Mouse (Mus musculus) induced T-regulatory cell, adult 2 months (primary cell): ENCODE measurements around the gene Irak2.

Experiments used
- DNase-seq: peaks from one replicate; pipeline ENCODE4 v3.0.0-alpha.2; 2012; ENCODE audit warnings: low read depth

Irak2 gene

DNA sequence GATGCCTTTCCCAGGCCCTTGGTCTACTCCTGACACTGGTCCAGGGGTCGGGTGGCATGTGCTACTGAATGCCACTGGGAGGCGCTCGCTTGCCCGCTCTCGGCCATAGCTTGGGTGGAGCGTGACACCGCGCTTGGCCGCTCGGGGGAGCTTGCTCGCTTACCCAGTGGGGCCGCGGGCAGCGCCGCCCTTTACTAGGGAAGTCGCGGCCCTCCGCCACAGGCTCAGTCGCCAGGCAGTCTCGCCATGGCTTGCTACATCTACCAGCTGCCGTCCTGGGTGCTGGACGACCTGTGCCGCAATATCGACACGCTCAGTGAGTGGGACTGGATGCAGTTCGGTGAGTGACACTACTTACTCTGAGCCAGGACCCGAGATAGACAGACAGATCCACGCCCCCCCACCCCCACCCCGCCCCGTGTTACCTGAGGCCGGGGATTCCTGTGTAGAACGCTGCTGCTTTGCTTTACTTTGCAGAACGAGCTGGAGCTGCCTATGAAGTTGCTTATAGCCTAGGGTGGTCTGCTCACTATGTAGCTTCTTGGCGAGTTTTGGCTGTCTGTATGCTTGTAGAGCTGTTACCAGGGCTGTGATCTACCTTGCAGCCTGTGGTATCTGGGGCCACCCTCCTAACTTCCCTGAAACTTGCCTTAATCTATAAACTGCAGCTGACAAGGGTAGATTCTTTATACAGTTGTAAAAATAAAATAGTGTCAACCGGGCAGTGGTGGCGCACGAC lies at the start of gene Irak2:
Irak2 (plus strand) TSS at position 166 of the 739 bp plus-strand sequence.
- DNase-seq = peak; percentile 96

DNA sequence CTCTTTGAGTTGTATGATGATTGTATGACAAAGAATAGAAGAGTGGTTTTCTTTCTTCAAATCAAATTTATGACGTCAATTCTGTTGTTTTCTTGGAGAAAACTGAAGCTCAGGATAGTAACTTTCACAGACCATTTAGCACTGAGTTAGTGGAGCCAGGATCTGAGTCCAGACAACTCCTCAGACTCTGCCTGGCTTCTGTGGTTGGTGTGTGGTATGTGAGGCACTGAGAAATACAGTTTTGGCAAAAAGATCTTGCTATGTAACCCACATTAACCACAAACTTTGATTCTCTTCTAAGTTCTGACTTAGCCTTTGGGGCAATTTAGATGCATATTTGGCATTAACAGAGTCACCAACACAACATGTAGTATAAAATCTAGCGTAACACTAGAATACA lies 45.6 kb upstream of the Irak2 start:
- no peak for DNase-seq

DNA sequence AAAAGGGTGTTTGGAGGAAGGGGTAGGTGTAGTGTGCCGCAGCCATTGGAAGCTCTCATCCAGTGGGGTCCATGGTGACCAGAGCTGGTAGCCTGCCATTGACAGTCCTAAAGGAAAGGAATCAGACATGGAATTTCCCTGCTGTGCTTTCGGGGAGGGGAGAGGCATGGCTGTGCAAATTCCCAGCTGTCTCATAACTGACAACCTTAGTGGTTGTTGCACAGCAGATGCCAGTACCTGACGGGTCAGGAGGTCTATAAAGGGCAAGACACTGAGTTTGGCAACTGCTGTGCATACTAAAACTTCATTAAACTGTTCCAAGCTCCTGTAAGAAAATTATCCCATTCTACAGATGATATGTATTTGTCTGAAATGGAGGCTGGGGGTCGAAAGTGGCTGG lies 40.3 kb upstream of the Irak2 start:
- DNase-seq = no peak

DNA sequence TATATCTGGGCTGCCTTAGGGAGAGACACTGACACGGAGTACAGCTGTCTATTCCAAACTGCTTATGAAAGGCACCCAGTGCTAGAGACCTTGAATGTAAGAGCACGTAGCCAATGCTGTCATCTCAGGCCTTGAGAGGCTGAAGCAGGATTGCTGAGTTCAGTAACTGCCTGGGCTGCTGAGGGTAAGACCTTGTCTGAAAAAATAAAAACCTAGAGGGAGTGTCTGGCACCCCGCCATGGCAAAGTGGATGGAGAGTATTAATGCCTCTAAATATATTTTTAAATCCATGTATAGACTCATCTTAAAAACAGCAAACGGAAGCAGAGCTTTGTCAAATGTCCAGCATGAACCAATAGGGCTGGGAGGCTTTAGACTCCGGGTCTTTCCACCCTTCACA lies 38.4 kb upstream of the Irak2 start:
- DNase-seq = no peak

DNA sequence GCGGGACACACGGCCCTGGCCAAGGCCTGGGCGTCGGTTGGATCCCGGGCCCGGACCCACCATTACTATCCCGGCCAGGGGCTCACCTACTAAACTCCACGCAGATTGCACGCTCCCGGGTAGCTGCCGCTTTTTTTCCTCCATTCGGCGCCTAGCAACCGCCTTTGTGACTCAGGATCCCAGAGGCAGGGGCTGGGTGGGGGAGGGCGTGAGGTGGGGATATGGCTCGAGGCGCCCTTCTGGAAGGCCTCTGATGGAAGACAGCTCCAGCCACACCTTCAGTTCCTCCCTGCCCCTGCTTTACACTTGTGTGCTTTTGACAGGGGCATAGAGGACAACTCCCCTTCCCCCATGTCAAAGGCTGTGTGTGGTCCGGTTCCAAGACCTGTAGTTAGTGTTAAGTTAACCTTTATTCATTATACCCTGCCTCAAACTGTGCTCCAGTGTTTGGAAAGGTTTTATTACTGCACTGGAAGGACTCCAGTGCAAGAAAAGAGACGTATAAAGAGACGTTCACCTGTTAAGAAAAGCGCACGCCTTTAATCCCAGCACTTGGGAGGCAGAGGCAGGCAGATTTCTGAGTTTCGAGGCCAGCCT lies 37.6 kb upstream of the Irak2 start, which contains the start of gene Fancd2os:
Fancd2os (minus strand) TSS at position 173 of the 597 bp plus-strand sequence.
- DNase-seq = no peak

DNA sequence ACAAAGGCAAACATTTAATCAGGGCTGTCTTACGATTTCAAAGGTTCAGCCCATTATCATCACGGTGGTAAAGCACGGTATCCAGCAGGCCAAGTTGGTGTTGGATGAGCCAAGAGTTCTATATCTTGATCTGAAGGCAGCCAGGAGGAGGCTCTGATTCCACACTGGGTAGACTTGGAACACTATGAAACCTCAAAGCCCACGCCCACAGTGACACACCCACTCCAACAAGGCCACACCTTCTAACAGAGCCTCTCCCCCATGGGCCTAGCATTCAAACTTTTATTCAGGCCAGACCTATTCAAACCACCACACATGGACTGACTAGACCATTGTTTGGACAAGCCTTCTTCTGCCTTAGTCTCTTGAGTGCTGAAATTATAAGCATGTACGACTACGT lies 35.4 kb upstream of the Irak2 start:
- peak; percentile 12 for DNase-seq

DNA sequence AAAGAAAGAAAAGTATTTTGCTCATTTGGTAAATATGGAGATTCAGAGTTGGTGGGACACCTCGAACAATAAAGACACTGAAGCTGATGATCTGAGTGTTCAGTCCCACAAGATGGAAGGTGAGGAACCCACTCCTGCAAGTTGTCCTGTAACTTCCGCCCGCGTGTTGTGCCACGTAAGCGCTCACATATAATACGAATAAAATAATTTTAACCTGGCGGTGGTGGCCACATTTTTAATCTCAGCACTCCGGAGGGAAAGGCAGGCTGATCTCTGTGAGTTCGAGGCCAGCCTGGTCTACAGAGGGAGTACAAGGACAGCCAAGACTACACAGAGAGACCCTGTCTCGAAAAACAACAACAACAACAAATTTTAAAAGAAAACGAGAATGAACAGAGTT lies 34.3 kb upstream of the Irak2 start:
- no peak for DNase-seq

DNA sequence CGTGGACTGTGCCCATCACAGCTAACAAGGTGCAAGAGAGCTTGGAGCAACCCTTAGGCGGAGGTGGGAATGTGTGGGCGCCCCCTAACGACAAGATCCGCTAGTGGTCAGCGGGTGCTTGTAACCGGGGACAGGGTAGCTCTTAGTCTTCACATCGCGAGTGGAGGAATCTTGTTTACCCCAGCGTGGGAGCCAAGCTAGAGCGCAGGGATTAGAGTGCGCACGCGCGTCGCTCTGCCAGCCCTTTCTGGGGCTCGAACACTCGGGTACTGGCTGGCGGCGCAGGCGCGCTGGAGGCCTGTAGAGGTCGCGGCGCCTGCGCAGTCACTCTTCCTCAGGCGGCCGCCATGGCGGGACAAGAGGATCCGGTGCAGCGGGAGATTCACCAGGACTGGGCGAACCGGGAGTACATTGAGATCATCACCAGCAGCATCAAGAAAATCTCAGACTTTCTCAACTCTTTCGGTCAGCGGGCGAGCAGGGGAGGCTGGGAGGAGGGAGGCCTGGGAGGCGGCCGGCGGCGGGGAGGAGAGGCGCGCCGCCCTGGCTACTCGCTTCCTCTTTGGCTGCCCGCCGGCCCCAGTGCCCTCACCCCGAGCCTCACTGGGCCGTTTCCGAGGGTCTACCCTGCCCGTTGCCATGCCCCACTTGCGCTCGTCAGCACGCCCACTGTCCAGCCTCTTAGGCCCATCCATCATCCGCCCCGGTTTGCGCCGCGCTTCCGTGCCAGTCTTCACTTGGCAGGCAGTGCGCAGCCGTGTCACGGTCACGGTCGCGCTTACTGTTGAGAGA lies 33.6 kb upstream of the Irak2 start, which contains the start of gene Brk1:
Brk1 (plus strand) TSS at position 341 of the 792 bp plus-strand sequence.
- peak; percentile 92 for DNase-seq

DNA sequence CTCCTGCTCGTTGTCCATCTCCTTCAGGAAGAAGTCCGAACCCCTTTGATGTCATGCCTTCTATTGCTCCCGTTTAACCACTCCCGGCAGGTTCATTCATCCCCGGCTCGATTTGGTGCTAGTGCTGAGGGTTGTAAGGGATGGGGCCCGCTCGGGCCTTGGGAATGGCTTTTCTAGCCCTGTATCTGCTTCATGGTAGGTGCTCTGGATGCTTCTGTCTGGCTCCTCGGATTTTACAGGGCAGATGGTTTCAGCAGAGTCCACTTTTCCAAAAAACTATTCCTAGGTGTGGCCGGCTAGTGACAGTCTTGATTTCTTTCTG lies 33.1 kb upstream of the Irak2 start:
- DNase-seq = no peak

DNA sequence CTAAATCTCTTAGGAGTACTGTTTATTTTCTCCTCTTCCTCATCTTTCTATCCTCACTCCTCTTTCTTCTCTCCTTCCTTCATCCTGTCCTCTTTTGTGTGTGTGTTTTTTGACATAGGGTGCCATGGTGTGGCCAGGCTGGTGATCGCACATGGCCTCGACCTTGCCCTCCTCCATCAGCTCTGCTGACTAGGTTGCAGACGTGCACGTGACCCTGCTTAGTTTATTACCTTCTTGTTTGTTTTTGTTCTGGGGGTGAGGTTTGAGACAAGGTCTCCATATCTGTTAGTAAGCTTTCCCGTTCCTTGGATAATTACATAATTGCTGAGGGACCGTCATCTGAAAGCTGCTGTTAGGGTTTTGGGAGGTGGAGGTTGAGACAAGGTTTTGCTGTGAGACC lies 29.4 kb upstream of the Irak2 start:
- no peak for DNase-seq

DNA sequence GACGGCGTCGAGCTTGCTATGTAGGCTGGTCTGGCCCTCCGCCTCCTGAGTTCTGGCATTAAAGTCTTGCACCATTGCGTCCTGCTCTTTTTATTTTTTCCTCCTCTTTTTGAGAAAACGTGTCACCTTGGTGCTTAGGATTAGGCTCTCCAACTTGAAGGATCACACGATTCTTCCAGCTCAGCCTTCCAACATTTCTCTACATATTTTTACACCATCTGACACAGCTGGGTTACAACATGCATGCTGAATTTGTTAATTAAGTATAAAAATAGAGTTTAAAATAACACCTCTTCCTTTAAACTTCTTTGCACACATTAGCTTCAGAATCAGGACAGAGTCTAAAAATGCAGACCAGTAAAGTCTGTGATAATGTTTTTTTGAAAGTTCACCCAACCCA lies 29.0 kb upstream of the Irak2 start:
- no peak for DNase-seq

DNA sequence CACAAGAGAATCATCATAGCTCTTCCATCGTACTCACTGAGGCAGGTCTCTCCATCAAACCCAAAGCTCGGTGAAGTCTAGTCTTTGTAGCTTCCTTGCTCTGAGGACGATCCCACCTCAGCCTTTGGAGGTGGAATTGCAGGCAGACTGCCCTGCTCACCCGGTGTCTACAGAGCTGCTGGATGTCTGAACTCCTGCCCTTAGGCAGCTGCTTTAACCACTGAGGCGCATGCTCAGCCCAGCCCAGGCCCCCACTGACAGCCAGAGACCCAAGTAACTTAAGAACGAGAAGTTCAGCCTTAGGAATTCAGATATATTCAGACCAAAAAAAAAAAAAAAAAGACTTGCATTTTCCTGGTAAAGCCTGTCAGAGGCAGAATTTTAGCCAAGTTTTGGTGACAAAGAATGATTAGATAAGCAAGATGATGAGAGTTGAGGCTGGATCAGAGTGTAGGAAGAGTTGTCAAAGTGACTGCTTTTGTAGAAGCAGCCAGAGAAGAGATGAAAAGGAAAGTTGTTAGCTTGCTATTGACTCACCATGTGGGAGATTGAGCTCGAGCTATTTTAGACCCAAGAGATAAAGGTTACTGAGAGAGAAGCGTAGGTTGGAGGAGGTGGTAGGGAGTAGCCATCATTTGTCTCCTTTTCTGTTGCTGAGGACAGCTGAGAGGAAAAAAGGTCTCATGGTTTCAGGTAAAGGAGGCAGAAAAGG lies 25.9 kb upstream of the Irak2 start:
- DNase-seq = no peak

DNA sequence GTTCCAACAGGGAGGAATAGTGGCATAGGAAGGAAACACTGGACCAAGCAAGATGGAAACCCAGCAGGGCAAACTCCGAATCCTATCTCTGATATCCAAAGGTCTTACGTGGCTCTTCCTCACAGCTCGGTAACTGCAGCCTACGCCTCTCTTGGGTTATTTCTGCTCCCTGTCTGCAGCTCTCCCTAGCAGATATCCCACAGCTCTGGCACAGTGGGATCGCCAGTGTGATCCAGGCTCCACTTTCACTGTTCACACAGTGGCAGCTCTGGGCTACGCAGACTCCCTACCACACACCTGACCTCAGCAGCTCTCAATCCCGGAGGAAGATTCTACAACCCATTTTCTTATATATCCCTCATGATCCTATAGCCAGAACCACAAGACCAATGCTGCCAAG lies 24.1 kb upstream of the Irak2 start:
- no peak for DNase-seq

DNA sequence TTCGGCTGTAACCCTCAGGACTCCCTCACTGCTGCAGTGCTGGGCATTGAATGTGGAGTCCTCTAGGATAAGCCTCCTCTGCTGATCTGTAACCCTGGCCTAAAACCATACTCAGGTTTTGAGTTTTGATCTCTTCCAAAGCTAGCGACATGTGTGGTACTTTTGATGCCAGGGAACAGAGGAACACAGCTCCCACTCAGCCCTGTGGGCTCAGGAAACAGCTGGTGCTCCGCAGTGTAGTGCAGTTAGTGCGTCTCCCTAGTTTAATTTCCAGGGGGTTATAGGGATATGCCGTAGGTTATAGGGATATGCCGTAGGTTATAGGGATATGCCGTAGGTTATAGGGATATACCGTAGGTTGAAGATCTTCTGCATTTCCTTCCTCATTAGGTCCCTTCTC lies 23.3 kb upstream of the Irak2 start:
- no peak for DNase-seq

DNA sequence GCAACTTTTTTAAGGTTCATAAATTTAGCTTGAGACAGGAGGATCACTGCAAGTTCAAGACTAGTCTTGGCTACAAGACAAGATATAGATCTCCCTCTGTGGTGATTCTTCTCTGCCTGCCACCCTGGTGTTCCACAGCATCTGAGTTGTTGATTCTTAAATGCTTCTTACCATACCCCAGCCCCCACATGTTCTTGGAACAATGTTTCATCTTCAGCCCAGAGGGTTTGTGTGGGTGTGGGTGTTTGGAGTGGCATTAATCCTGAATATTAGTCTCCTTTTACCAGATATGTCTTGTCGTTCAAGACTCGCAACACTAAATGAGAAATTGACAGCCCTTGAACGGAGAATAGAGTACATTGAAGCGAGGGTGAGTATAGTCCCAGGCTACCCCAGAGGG lies 22.8 kb upstream of the Irak2 start:
- DNase-seq = no peak

DNA sequence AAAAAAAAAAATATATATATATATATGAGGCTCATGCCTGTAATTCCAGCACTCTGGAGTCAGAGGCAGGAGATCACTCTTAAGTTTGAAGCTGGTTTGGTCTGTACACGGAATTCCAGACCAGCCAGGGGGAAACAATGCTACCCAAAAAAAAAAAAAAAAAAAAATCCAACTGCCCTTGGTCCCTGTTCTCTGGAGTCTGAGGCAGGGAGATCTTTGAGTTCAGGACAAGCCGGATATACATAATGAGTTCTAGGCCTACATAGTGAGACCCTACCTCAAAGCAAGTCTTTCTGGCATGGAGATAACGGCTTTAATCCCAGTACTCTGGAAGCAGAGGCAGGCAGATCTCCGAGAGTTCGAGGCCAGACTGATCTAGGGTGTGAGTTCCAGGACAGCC lies 14.9 kb upstream of the Irak2 start:
- no peak for DNase-seq

DNA sequence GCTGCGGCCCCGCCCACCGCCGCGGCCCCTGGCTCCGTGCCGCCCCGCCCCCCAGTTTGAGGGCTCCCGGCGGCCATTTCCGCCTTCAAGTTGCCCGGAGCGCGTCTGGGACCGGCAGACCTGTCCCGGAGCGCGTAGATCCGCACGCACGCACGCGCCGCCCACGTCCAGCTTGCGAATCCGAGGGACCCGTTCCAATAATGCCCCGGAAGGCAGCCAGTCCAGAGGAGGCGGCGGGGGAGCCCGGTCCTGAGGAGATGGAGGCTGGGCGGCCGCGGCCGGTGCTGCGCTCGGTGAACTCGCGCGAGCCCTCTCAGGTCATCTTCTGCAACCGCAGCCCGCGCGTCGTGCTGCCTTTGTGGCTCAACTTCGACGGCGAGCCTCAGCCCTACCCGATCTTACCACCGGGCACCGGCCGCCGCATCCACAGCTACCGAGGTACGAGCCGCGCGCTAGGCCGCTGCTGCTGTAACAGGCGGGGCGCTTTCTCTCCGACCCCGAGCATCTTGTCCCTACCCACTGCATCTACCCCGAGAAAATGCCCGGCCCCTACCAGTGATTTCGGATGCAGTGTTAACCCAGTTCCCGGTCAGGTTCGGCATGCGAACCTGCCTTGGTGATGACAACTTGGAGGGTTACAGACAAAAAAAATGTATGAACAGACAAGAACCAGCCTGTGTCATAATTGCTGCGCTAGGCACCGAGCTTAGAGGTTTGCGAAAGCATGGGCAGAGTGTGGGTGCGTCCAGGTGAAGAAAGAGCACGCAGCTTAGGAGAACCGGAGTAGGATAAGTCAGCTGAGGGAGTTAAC lies 14.1 kb upstream of the Irak2 start, which contains the start of gene Vhl:
Vhl (plus strand) TSS at position 19 of the 811 bp plus-strand sequence.
- DNase-seq = peak; percentile 92

DNA sequence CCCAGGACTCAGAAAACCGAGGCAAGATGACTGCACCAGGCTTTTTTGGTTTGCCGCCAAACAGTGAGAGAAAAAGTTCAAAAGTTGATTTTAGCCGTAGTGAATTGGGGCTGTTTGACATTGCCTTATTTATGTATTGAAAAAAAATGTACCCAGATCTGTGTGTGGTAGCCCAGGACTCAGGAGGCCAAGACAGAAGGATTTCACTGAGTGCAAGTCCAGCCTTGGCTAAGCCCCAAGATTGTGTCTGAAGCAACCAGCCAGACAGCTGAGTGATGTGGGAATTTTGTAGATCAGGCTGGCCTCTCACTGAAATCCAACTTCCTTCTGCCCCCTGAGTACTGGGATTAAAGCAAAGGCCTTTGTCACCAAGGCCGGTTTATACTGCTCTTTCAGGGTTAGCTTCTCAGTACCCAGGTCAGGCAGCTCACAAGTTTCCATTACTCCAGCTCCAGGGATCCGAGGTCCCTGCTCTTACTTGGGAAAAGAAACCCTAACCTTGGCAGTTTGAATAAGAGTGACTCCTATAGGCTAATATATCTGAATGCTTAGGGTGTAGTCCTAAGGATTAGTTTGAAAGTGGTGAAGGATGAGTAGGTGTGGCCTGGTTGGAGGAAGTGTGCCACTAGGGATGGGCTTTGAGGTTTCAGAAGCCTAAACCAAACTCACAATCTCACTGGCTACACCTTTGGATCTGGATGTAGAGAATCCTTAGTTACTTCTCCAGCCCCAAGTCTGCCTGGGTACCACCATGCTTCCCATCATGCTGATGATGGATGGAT lies 13.1 kb upstream of the Irak2 start:
- DNase-seq = peak; percentile 26

DNA sequence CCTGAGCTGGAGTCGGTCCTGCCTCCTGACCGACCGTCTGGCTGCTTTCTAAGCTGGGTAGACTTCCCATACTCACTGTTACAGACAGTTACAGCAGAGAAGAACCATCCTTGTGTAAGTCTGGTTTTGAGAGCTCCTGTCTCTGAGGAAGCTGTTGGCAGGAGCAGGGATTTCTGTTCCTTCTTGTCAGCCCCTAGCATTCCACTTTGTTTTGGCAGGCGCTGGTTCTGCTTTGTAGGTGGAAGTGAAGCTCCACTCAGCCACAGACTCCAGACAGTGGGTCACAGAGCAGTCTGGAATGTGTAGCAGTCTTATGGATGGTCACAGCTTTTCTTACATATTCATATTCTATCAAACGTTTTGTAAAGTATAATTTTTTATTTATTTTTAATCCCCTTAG lies 7.9 kb upstream of the Irak2 start:
- DNase-seq = no peak

DNA sequence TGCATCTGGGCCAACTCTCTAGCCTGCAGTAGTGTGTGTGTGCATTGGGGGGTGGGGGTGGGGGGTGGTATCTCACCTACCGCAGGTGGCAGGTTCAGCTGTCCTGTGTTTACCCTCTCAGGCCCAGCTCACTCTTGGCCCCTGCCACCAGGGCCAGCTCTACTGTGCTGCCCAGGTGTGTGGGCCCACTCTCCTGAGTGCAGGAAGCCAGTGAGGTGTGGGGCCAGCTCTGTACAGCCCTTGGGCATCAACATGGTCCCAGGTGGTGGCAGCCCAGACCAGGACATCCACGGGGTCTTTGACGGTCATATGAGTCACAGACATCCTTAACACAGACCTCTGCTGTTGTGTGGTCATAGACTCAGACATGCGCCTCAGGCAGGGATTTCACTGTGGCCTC lies 5.4 kb upstream of the Irak2 start:
- no peak for DNase-seq

DNA sequence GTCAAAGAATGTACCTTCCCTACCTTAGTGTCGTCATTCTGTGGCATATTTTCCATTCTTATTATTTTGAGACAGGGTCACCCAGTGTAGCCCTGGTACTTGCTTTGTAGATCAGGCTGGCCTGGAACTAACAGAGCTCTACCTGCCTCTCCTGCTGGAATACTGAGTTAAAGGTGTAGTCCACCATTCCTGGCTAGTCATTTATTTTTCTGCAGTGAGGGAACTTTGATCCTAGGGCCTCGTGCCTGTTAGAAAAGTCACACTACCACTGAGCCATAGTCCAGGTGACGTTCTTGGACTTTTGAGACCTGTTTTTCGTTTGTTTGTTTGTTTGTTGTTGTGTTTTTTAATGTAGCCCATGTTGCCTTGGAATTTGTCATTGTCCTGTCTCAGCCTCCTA lies 934 bp downstream of the Irak2 start:
- no peak for DNase-seq
